Mouse (Mus musculus): ENCODE measurements around the gene Phf1.

DNA sequence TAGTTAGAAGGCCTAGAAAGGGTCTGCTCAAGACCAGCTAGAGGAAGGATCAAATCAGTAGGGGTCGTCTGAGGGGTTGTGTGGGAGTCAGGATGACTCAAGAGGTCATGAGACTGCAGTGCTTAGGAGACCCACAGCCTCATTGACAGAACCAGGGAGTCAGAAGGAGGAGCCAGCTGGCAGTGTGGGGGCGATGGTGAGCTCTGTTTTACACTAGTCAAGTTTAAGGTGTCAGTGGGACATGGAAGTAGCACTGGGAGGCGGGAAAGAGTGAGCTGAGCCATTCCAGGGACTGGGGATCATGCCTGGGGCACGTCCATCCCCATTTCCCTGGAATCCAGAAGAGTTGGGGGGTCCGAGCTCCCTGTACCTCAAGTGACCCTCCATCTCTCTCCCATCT, 26.0 kb downstream of the Phf1 start:
- TF ChIP-seq CTCF (IDR thresholded peaks at IDR 0.05; ENCODE audit: extremely low read depth, insufficient read length, insufficient replicate concordance, low read depth, low read length): no peak
- TF ChIP-seq POLR2A (IDR thresholded peaks at IDR 0.05; ENCODE audit: low read depth, low read length): no peak
